Mouse (Mus musculus) gastrocnemius, postnatal 10 days (tissue): ENCODE data around the gene Filip1. TPM values are rescaled to one million over a fixed set of nuclear protein-coding genes. Genes with fewer than 3 reads are reported as not detected.

Experiments
- DNase-seq: peaks from one replicate; pipeline ENCODE4 v3.0.0; 2021; ENCODE audit warnings: mixed read lengths
- total RNA-seq, 2 experiments: library from RNA; stranded (reverse); gene quantifications; 2 replicates each; pipeline ENCODE4 v1.2.3; 2021

Gene Filip1
- total RNA-seq, 2 experiments from 2014 or later = 69.5 to 75.8 TPM

DNA sequence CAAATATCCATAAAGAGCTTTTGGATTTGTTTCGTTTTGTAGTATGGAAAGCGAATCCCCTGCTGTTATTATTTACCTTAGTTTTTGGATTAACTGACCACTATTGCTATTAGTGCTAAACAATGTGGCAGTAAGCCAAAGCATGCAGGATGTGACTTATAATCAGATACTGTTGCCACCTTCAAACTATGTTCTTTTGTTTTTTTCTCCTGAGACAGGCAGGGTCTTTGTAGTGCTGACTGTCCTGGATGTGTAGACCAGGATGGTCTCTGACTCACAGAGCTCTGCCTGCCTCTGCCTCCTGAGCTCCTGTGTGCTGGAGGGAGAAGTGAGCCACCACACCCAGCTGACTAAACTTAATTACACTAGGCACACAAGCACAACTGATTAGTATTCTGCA, 33.4 kb downstream of the Filip1 start:
- no peak for DNase-seq

DNA sequence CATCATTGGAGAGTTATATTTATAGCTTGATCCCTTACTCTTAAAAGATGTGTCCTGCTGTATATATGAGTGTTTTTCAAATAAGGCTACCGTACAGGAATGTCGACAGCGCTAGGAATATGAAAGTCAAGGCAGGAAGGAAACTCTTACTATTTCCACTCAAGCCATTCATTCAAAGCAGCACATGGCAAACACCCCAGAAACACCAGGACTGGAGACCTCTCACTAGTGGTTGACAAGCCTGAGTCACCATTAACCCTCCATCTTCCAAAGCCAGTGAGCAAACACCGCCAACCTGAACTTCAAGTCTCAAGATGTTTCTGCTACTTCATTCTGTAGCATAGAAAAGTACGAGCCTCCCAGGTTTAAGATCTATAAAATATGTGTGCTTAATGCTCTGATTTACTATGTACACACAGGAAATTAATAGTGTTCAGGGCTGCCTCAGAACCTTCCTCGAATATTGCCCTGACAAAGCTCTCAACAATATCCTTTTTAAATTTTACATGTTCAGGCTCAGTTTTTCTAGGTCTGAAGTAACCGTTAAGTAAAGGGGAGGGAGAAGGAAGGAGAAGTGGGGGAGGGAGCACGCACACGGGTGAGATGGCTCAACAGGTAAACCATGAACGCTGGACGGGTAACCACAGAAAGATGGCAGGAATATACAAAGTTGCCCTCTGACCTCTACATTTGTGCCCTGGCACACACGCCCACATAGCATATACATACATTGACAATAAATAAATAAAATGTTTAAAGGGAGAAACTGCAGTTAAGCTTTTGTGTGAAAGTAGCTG, 34.2 kb downstream of the Filip1 start:
- DNase-seq = no peak

DNA sequence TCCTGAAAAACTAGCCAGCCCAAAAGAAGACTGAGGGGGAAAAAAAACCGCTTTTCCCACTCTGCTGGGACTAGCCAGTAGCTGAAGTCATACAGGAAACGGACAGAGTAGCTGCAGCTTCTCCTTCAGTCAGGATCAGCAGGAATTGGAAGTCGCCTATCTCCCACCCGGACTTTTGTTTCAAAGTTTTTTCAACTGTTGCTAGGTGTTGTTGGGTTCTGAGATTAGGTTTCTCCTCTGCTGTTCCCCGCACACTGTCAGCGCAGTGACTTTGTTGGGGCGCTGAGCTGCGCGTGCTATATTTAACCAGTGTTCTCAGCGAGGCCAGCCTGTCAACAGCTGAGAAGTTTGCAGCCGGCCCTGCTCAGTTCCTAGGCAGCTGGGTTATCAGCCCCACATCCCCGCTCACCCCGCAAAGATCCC, 35.1 kb downstream of the Filip1 start:
- DNase-seq = peak; percentile 65

GRCm38 (mm10) chr9:79976789-79977188, 35.9 kb downstream of the Filip1 start:
- DNase-seq = no peak

DNA sequence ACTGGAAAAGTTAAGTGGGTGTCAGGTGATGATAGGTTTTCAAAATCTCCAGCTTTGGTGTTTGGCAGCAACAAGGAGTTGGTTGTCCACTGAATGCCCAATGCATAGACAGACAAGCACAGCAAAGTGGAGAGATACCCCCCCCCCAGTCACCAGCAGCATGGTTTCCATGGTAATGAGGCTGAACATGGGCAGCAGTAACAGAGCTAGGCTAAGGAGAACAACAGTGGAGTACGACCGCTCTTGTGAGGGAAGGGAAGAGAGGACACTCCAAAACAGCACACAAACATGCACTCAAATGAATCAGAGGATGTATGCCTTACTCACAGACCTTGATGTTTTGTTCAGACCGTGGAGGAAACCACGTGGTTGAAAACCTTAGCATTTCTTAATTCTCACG, 37.5 kb downstream of the Filip1 start:
- no peak for DNase-seq

- no peak for DNase-seq
These were observed 39.1 kb downstream of the Filip1 start for GRCm38 (mm10) chr9:79973582-79973981.

GRCm38 (mm10) chr9:79972705-79973104, 39.9 kb downstream of the Filip1 start:
- no peak for DNase-seq

- DNase-seq = no peak
These were observed 41.0 kb downstream of the Filip1 start for GRCm38 (mm10) chr9:79971619-79972018.

- no peak for DNase-seq
These were observed 42.0 kb downstream of the Filip1 start for GRCm38 (mm10) chr9:79970659-79971118.

GRCm38 (mm10) chr9:79969544-79969943, 43.1 kb downstream of the Filip1 start:
- DNase-seq = no peak

- DNase-seq = no peak
These were observed 45.8 kb downstream of the Filip1 start for GRCm38 (mm10) chr9:79966711-79967487.

GRCm38 (mm10) chr9:79965600-79966392, 46.9 kb downstream of the Filip1 start:
- peak; percentile 31 for DNase-seq

DNA sequence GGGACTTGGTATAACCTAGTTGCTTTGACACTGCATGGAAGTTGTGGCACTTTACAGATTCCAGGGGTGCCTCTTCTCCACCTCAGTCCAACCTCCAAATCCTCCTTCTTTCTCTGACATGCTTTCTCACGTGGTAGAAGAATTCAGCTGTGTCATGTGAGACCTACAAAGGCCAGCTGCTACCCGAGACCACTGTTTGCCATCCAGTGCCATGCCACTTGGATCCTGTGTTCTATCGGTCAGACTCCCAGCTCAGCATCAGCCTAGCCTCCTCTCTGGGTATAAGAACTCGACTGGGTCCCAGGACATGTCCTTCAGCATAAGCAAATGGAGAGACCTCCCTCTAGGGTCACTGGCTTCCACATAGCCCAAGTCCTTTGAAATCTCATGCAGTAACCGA, 47.6 kb downstream of the Filip1 start:
- no peak for DNase-seq

GRCm38 (mm10) chr9:79961630-79962285, 50.9 kb downstream of the Filip1 start:
- peak; percentile 27 for DNase-seq

DNA sequence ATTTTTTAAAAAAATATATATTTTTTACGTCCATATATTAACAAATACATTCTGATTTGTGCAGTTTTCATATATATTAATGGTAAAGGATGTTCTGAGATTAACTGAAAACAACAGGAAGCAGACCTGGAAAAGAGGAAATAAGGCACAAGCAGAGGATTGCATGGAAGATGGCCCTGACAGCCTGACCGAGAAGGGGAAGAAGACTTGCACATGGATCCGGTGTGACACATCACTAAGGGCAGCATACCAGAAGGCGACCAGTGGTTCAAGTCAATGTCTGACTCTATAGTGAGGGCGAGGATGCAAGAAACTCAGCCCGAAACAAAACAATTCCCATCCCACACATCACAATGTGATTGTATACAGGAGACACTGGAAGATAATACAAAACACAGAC, 52.2 kb downstream of the Filip1 start:
- no peak for DNase-seq

- no peak for DNase-seq
These were observed 54.3 kb downstream of the Filip1 start for GRCm38 (mm10) chr9:79958395-79958794.

- DNase-seq = no peak
These were observed 57.7 kb downstream of the Filip1 start for GRCm38 (mm10) chr9:79954944-79955343.

DNA sequence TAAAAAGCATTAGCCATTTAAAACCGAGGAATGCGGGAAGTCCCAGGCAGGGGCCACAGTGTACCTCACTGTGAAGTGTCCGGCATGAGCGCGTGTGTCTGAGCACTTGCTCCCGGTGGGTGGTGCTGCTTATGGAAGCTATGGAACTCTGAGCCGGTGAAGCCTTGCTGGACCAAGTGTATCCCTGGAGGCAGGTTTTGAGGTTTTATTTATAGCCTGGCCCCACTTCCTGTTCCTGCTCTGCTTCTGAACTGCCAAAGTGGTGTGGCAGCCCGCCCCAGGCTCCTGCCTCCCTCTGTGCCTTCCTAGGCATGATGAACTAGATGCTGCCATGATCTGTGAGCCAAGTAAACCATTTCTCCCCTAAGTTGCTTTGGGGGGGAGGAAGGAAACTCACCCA, 60.7 kb downstream of the Filip1 start:
- peak; percentile 17 for DNase-seq

GRCm38 (mm10) chr9:79951339-79951738, 61.3 kb downstream of the Filip1 start:
- no peak for DNase-seq

- no peak for DNase-seq
These were observed 62.0 kb downstream of the Filip1 start for GRCm38 (mm10) chr9:79950666-79951065.

DNA sequence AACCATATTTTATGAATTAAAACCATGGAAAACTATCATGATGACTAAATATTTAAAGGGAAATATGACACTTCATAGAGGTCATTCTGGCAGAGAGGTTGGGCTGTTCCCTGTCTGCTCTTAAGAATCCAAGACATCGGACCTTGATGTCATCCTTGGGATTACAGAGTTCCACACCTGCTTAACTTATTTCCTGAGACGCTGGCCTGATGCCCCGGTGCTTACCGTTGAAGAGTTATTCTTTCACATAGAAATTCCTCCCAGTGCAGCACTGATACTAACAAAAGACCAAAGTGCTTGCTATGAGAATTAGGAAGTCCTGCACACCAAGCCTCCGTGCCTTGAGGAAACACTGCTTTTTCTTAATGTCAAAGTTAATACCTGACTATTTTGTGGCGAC, 62.6 kb downstream of the Filip1 start:
- no peak for DNase-seq

DNA sequence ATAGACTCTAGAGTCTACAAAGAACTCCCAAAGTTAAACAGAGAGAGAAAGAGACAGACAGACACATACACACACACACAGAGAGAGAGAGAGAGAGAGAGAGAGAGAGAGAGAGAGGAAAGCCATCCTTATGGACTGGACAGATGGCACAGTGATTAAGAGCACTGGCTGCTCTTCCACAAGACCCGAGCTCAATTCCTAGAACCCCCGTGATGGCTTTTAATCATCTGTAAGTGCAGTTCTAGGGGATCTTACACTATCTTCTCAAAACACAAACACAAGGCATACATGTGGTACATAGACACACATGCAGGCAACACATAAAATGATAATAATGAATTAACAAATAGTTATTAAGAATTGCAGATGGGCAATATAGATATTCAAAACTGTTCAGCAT, 64.3 kb downstream of the Filip1 start:
- no peak for DNase-seq
